Mouse (Mus musculus) lung, postnatal 0 days (tissue): ENCODE data around the gene 1810013L24Rik.

Experiments used
- CTCF ChIP-seq: IDR thresholded peaks from 2 replicates; pipeline ENCODE4 v1.5.1; 2016; ENCODE audit warnings: antibody characterized with exemption, mild to moderate bottlenecking
- EP300 ChIP-seq: IDR thresholded peaks from 2 replicates; pipeline ENCODE4 v1.6.1; 2016; ENCODE audit warnings: antibody characterized with exemption, mild to moderate bottlenecking, control low read depth

- TF ChIP-seq CTCF (no peak), EP300 (no peak)
Observed at GRCm38 (mm10) chr16:8871376-8871775, 41.5 kb downstream of the 1810013L24Rik start.
